Comparison of ENCODE assay signal across 8 mouse cellular contexts in genomic region chr9:116088912-116089311, GRCm38 (mm10).
DNase-seq lines count a peak whose midpoint lies in the region; ATAC-seq and TF ChIP-seq lines count a peak whose summit lies in the region.
"Had no signal": no experiment of that assay in that cellular context is flagged by ENCODE, and none has a peak within 500 bp of the region (broad histone marks: within the 10 kb centered on the region; RNA-seq: fewer than 3 reads in every experiment).

No protein-coding gene starts in this region.

- WGBS in kidney, postnatal 0 days, result 88% methylated on average over 9 of the region's 9 CpGs
- 89% methylated on average over 9 of the region's 9 CpGs for WGBS in midbrain, embryonic 10.5 days

- no peaks in the 10 kb centered on the region for H3K9me3 ChIP-seq in kidney, postnatal 0 days (replicated peaks; ENCODE audit: low read length)
- H3K9me3 ChIP-seq in midbrain, embryonic 10.5 days (replicated peaks), result no peaks in the 10 kb centered on the region
- H3K9me3 ChIP-seq: limb, embryonic 15.5 days had no signal

- no peak overlapping the region for H3K4me3 ChIP-seq in kidney, postnatal 0 days (replicated peaks; ENCODE audit: low read depth, low read length)
- no peak overlapping the region for H3K4me3 ChIP-seq in midbrain, embryonic 10.5 days
- H3K4me3 ChIP-seq: limb, embryonic 15.5 days had no signal

- H3K4me2 ChIP-seq in kidney, postnatal 0 days (ENCODE audit: low read length), result no peak overlapping the region
- H3K4me2 ChIP-seq: limb, embryonic 15.5 days had no signal

- peaks cover 24% of the 10 kb centered on the region for H3K36me3 ChIP-seq in kidney, postnatal 0 days (ENCODE audit: insufficient read depth, low read length)
- no peaks in the 10 kb centered on the region for H3K36me3 ChIP-seq in midbrain, embryonic 10.5 days

- no peak overlapping the region for H3K9ac ChIP-seq in kidney, postnatal 0 days (ENCODE audit: low read depth, low read length)
- H3K9ac ChIP-seq: limb, embryonic 15.5 days had no signal

- DNase-seq in kidney, postnatal 0 days (ENCODE audit: low spot score), result no peak
- no peak for DNase-seq in kidney, adult 8-10 months
- DNase-seq in B cell, adult 2 months, result peak; percentile 67 to 68
- DNase-seq in ES-CJ7 (ENCODE audit: low read depth, low spot score), result peak; percentile 23
- DNase-seq in lung, postnatal 14 days, result peak; percentile 39
- DNase-seq in midbrain, embryonic 10.5 days (ENCODE audit: low spot score), result no peak
- no peak for DNase-seq in yolk sac, embryonic 10.5 days (ENCODE audit: low spot score)

- H3K4me1 ChIP-seq in kidney, postnatal 0 days (replicated peaks; ENCODE audit: insufficient read depth, low read length), result no peaks in the 10 kb centered on the region
- no peaks in the 10 kb centered on the region for H3K4me1 ChIP-seq in midbrain, embryonic 10.5 days

- peak; percentile 41; the same call in 1 of the 2 replicates for TF ChIP-seq CTCF in kidney, postnatal 0 days (IDR thresholded peaks at IDR 0.05; ENCODE audit: low read depth)

- no peak overlapping the region for H3K27ac ChIP-seq in kidney, postnatal 0 days
- H3K27ac ChIP-seq in midbrain, embryonic 10.5 days (replicated peaks), result no peak overlapping the region
- H3K27ac ChIP-seq: limb, embryonic 15.5 days had no signal

- H3K27me3 ChIP-seq in kidney, postnatal 0 days (ENCODE audit: insufficient read depth, low read length), result no peaks in the 10 kb centered on the region
- no peaks in the 10 kb centered on the region for H3K27me3 ChIP-seq in midbrain, embryonic 10.5 days (ENCODE audit: low read depth, poor library complexity, severe bottlenecking)
- H3K27me3 ChIP-seq: limb, embryonic 15.5 days had no signal

- no peak for ATAC-seq in kidney, postnatal 0 days (replicated peaks; ENCODE audit: low FRiP score, low read depth)

Comparison
In these comparisons a context has a peak if more than half of its experiments do, and no peak if none do; other contexts are left out.
1. DNase-seq: peak in B cell, adult 2 months (2 of 2), ES-CJ7 (single experiment) and lung, postnatal 14 days (single experiment); none in kidney, postnatal 0 days (single experiment), kidney, adult 8-10 months (0 of 2), midbrain, embryonic 10.5 days (single experiment) and yolk sac, embryonic 10.5 days (single experiment).